Mouse (Mus musculus) small intestine, adult 2 months (tissue): ENCODE measurements around the gene Cntn4. TPM values are rescaled to one million over a fixed set of nuclear protein-coding genes. Genes with fewer than 3 reads are reported as not detected.

Source experiments
- H3K27ac ChIP-seq: fragments of 200-500 bp; 2 replicates; pipeline ENCODE4 v1.5.1; 2012; ENCODE audit warnings: low read depth, low read length, control low read depth, inconsistent platforms; ENCODE audit not compliant: insufficient read depth
- H3K27me3 ChIP-seq: fragments of 200-500 bp; 2 replicates; pipeline ENCODE4 v1.6.1; 2012; ENCODE audit warnings: mild to moderate bottlenecking, moderate library complexity, low read length, inconsistent platforms; ENCODE audit not compliant: control insufficient read depth, insufficient read depth
- H3K36me3 ChIP-seq: fragments of 200-500 bp; 2 replicates; pipeline ENCODE4 v1.6.1; 2012; ENCODE audit warnings: mild to moderate bottlenecking, low read length, control low read depth, inconsistent platforms; ENCODE audit not compliant: control insufficient read depth, insufficient read depth
- H3K4me1 ChIP-seq: fragments of 200-500 bp; 2 replicates; pipeline ENCODE4 v1.6.1; 2012; ENCODE audit warnings: low read length, inconsistent platforms, mixed read lengths; ENCODE audit not compliant: control insufficient read depth, insufficient read depth, insufficient read length
- H3K4me3 ChIP-seq: fragments of 200-500 bp; 2 replicates; pipeline ENCODE4 v1.5.1; 2012; ENCODE audit warnings: low read depth, mild to moderate bottlenecking, control low read depth, inconsistent platforms, low read length, moderate library complexity
- CTCF ChIP-seq: fragments of 200-500 bp; IDR thresholded peaks from 2 replicates; pipeline ENCODE4 v1.5.1; 2012; ENCODE audit warnings: low read depth, mild to moderate bottlenecking, control low read depth, inconsistent platforms, low read length, moderate library complexity, mixed read lengths; ENCODE audit not compliant: insufficient replicate concordance, insufficient read length; ENCODE audit errors: extremely low read depth
- POLR2A ChIP-seq: fragments of 200-500 bp; IDR thresholded peaks from 2 replicates; pipeline ENCODE4 v1.6.1; 2012; ENCODE audit warnings: low read depth, mild to moderate bottlenecking, control low read depth, inconsistent platforms, low read length, moderate library complexity
- WGBS: fragments of 180-500 bp; shearing (Covaris S2); methylation state at CpG from one replicate; pipeline ENCODE4 v1.1.7; 2018; 5-methylcytosine and 5-hydroxymethylcytosine counted together
- polyA plus RNA-seq: library from polyadenylated mRNA; depleted of rRNA; stranded (reverse); fragments of >200 nt; gene quantifications from 2 replicates; pipeline ENCODE4 v1.2.3, GENCODE M21; 2012

Gene Cntn4
- polyA plus RNA-seq, 1 experiment: not detected

DNA sequence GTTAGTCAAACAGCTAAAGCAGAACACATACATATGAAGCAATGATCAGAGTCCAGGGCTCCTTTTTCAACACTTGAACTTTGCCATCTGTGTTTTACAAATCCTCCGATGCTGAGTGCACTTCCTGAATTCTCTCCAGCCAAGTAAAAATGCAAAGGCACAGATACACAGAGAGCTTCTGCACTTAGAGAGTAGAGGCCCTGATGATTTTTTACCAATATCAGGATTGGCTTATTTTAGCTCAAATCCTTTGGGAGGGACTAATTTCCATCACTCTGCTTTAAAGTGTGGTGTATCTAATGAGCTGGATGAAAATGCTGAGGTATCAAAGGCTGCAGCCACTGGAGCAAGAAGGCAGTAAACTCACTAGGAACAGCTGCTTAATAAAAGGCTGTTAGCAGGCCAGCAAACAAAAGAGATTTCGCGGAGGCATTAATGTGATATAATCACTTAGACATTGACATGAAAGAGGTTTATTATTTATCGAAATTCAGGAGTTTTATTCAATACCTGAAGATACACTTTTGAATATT is 400.7 kb downstream of the Cntn4 start:
- no peak for TF ChIP-seq POLR2A
- no peak for TF ChIP-seq CTCF
- H3K27ac ChIP-seq: no peak overlapping the region
- H3K36me3 ChIP-seq: no peaks in the 10 kb centered on the region
- H3K4me3 ChIP-seq: no peak overlapping the region
- 76% methylated on average over 4 of the region's 4 CpGs for WGBS
- H3K27me3 ChIP-seq: no peaks in the 10 kb centered on the region
- no peaks in the 10 kb centered on the region for H3K4me1 ChIP-seq

DNA sequence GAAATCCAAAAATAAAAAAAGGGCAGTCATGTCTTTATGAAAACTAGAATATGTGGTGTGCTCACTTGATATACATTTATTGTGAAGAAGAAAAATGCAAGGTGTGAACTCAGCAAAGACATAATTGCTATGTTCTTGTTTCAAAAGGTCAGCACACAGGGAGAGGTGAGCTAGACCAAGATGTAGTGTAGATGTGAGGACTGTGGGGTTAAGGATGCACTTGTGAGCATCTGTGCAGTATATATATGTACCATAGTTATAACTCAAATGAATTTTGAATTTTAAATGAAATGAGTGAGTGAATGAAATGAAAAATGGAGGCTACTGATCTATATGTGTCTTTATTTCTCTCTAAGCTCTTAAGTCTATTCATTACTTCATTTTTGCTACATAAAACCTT is 401.2 kb downstream of the Cntn4 start:
- Histone ChIP-seq H3K36me3 (no peaks in the 10 kb centered on the region), H3K27me3 (no peaks in the 10 kb centered on the region), H3K4me3 (no peak overlapping the region), H3K27ac (no peak overlapping the region), H3K4me1 (no peaks in the 10 kb centered on the region)
- TF ChIP-seq POLR2A (no peak), CTCF (no peak)

DNA sequence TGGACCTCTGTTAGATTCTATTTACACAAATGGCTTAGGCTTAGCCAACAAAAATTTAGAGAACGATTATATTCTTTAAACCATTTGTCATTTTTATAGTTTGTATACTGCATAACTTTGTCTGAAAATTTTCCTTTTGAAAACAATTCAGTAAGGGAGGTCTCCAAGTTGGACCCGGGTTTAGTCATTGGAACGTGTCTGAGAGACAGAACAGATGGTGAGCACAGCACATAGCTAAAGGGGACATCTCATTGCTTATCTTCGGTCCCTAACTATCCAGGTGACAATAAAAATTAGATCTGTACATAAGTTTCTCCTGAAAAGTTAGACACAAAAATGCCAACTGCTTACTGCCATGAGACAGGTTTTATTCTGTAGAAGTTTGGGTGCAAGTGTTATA is 420.4 kb downstream of the Cntn4 start:
- Histone ChIP-seq H3K27me3 (no peaks in the 10 kb centered on the region), H3K4me3 (no peak overlapping the region), H3K27ac (no peak overlapping the region), H3K4me1 (no peaks in the 10 kb centered on the region), H3K36me3 (no peaks in the 10 kb centered on the region)
- 74% methylated on average over 4 of the region's 4 CpGs for WGBS
- TF ChIP-seq CTCF (no peak), POLR2A (no peak)

DNA sequence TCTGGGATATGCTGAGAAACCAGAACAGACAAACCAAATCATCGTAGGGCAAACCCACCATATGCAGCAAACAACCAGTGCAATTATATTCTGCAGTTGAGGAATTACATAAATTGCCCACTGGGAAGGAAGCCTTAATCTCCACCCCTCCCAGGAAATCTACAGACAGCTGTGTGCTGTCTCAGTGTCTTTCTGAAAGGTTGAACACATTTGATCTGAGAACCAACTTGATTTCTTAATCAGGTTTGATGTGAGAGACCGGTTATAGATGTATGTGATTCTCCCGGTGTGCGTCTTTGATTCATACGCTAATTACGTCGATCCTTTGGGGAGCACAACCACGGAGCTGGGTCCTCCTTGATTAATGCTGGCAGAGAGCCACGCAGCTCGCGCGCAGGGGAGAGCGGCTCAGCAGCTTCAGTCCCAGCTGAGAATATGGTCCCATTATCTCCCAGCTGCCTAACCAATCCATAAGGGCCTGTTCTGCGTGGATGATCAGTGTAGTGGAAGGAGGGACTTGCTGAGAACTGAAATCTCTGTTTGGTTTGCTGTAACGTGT is 441.1 kb downstream of the Cntn4 start:
- no peak overlapping the region for H3K27ac ChIP-seq
- no peaks in the 10 kb centered on the region for H3K36me3 ChIP-seq
- H3K4me3 ChIP-seq: no peak overlapping the region
- WGBS: 40% methylated on average over 15 of the region's 15 CpGs
- H3K4me1 ChIP-seq: no peaks in the 10 kb centered on the region
- H3K27me3 ChIP-seq: no peaks in the 10 kb centered on the region
- TF ChIP-seq CTCF (no peak), POLR2A (no peak)

DNA sequence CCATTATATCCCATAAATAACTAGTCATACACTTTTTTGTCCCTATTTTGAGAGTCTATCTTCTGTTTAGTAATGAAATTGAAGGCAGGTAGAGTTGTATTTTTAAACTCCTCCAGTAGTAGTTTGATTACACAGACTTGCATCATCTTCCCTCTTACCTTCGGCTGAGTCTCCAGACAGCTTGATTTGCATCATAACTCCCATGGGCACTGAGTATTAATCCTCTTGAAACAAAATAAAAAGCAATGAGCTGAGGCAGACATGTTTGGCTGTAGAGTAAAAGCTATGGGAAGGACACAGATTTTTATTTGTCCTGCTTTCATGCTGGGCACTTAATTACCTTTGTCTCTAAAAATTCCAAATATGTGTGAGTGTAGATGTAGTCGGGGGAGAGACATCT is 476.1 kb downstream of the Cntn4 start:
- 52% methylated on average over 2 of the region's 2 CpGs for WGBS
- no peaks in the 10 kb centered on the region for H3K27me3 ChIP-seq
- H3K4me1 ChIP-seq: no peaks in the 10 kb centered on the region
- no peak overlapping the region for H3K4me3 ChIP-seq
- H3K27ac ChIP-seq: no peak overlapping the region
- no peaks in the 10 kb centered on the region for H3K36me3 ChIP-seq
- TF ChIP-seq POLR2A (no peak), CTCF (no peak)

DNA sequence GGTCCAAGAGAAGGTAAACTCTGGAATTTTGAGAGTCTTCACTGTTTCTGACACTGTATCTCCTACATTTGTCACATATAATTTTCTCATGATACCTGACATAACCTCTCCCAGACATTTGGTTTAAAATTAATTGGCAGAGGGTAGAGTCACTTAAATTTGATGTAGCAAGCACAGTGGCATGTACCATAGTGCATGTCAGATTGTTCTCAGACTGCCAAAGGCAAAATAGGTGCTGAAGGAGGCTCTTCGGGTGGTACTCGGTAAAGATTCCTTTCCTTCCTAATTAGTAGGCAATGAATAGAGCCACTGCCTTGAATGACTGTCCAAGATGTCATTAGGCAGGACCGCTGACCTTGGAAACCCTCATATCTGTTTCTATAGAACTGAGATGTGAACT is 477.9 kb downstream of the Cntn4 start:
- Histone ChIP-seq H3K36me3 (no peaks in the 10 kb centered on the region), H3K4me1 (no peaks in the 10 kb centered on the region), H3K27ac (no peak overlapping the region), H3K4me3 (no peak overlapping the region), H3K27me3 (no peaks in the 10 kb centered on the region)
- WGBS: 91% methylated on average over 3 of the region's 3 CpGs
- TF ChIP-seq POLR2A: no peak
- no peak for TF ChIP-seq CTCF

DNA sequence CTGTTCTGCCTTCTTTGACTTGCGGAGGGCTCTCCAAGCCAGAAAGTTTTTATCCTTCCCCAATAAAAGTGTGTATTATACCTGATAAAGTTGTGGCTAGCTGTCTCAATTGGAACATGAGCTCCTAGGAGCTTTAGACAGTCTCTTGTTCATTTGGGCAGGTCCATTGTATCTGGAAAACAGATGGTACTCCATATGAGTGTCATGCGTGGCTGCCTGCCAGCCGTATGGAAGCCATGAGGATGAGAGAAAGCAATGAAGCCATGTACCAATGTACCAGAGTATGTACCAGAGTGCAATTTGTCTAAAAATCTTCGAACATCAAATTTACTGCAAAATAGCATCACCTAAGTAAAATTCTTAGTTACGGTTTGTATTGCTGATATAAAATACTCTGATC is 500.1 kb downstream of the Cntn4 start:
- no peaks in the 10 kb centered on the region for H3K36me3 ChIP-seq
- no peak overlapping the region for H3K4me3 ChIP-seq
- H3K27me3 ChIP-seq: no peaks in the 10 kb centered on the region
- H3K4me1 ChIP-seq: no peaks in the 10 kb centered on the region
- no peak overlapping the region for H3K27ac ChIP-seq
- no peak for TF ChIP-seq POLR2A
- no peak for TF ChIP-seq CTCF
- 82% methylated on average over 5 of the region's 5 CpGs for WGBS

DNA sequence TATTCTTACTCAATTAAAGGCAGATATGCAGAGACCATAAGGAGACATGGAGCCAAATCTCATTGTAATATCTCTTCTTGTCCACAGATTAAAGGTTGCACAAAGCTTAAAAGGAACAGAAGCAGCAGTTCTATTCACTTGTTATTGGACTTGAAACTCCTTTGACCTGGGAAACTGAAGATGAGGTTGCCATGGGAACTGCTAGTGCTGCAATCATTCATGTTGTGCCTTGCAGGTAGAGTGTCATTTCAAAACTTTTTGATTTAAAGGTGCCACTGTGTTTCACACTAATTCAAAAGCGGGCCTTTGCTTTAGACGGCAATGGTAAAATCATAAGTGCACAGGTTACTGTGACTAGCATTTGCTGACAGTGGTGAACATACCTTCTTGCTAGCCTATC is 504.1 kb downstream of the Cntn4 start:
- H3K4me3 ChIP-seq: no peak overlapping the region
- H3K27me3 ChIP-seq: no peaks in the 10 kb centered on the region
- H3K27ac ChIP-seq: no peak overlapping the region
- WGBS: 90% methylated on average over 2 of the region's 2 CpGs
- H3K4me1 ChIP-seq: no peaks in the 10 kb centered on the region
- no peaks in the 10 kb centered on the region for H3K36me3 ChIP-seq
- TF ChIP-seq POLR2A (no peak), CTCF (no peak)
